Mouse (Mus musculus) G1E-ER4 (cell line): Measurements from ENCODE around the gene Fbp1. TPM values are rescaled to one million over a fixed set of nuclear protein-coding genes. Genes with fewer than 3 reads are reported as not detected.

Experiments used
- GATA1 ChIP-seq: IDR thresholded peaks from one replicate; pipeline ENCODE4 v1.8.0; 2012; ENCODE audit warnings: low read length, inconsistent platforms
- polyA plus RNA-seq: library from polyadenylated mRNA; stranded (reverse); fragments of >175 nt; gene quantifications from 2 replicates; pipeline ENCODE4 v1.2.3, GENCODE M21; 2012

Fbp1 gene
- polyA plus RNA-seq, 1 experiment = not detected

DNA sequence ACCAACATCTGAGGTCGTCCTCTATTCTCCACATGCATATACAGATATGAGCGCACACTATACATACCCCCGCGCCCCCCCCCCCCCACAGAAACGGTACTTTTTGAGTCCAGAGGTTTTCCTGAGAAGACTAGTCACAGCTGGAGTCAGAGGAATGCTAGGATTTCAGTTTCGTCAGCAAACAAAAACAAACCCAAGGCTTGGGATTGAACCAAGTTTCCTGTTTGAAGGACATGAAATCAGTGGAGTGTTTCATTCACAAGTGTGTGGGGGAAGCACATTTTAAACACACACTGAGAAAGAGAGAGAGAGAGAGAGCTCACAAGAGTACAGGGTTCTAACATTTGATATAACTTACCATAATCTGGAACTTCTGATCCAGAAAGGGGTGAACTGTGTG lies 24.3 kb downstream of the Fbp1 start:
- TF ChIP-seq GATA1 = no peak

DNA sequence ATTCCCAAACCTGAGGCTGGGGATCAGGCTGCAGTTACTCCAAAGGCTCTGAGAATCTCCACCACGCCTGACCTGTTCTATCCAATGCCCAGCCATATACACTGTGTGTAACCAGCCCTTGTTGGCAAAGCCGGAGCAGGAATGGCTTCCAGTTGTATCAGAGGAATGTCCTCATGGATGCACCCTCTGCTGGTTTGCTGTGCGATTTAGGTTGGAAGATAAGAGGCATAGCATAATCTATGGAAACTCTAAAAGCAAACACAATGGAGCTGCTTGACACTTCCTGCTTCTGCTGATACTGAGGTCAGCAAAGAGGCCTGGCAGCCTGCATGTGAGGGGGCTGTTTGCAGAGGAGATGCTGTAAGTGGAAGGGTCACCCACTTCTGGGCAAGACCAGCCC lies 25.2 kb downstream of the Fbp1 start:
- TF ChIP-seq GATA1 = no peak

DNA sequence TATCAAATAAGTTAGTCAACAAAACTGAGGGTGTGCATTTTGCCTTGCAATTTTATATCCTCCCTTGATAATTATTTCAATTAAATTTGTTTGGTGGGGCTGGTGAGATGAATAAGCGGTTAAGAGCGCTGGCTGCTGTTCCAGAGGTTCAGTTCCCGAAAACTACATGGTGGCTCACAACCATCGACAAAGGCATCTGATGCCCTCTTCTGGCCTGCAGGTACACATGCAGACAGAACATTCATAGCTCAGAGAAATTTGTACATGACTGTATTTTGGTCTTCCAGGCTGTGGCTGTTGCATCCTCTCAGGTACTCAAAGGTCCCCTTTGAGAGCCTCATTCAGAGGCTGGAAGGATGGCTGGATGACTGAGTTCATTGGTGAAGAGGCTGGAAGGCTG lies 28.0 kb downstream of the Fbp1 start:
- no peak for TF ChIP-seq GATA1

DNA sequence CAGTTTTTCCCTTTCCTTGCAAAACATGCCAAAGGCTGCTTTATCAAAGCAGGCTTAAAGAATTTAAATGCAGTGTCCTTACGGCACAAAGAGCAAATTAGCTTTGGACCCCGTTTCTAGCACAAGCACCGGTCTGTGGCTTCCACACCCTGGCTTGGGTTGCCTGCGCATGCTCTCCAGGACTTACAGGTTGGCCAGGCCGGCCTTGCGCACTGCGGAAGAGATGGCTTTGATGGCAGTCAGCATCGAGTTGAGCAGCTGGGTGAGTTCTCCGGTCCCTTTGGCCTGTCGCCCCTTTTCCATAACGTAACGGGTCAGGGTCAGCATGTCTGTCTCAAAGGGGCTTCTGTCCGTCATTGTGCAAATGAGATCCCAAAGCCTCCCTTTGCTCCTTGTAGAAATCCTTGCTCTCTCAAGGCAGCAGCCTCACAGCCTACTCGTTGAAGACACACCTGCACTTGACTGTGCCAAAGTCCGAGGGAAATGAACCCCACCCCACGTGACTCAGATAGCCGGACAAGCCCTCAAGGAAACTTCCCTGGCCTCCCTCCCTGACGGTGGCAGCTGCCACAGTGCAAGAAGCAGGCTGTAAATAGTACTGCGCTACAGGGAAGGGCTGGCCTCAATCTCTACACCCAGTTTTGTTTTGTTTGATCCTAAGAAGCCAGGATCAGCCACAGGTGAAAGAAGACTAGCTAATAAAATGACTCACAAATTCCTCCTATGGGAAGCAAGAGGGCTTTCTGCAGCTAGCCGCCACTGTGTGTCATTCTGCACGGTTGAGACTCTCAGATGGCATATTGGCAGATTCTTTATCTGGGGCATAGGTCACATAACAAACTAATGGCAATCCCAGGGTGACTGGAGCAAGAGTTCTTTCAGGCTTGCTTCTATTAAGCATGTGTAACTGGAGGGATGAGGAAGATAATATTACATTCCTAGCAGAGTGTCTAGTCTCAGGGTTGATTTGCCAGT lies 29.9 kb downstream of the Fbp1 start, which contains the start of gene Fbp2:
Gene Fbp2 (minus strand): TSS at position 482 of the 975 bp plus-strand sequence.
- no peak for TF ChIP-seq GATA1

DNA sequence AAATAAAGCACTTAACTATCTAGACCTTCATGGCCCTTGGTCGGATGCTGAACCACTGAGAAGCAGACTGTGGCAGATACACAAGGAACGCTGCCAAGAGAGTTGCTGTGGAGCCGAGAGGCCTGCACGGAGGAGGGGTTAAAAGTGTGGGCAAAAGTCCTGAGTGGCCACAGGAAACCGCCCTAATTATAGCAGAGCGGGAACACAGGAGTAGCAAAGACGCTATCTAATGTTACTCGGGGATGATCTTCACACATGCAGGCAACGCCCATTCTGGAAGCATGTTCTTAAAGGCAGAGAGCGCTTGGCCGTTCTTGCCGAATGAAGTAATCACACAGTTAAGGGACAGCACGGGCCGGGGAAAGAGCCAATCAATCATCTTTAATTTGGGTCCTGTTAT lies 31.2 kb downstream of the Fbp1 start:
- no peak for TF ChIP-seq GATA1

DNA sequence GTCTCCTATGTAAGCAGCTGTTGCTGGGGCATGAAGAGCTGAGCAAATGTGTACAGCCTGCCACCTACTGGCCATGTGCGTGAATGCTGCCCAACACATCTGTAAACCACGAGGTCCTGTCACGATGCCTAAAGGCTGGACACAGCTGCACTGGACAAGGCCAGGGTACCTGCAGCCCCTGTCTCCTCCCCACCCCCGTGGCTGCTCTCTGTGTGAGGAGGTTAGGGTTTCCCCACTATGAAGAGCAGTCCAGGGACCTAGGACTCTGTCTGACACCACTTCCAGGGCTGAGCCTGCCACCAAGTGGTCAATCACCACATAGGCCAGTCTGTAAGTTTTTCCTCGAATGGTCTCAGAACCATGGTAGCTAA lies 31.8 kb downstream of the Fbp1 start:
- TF ChIP-seq GATA1 = no peak

DNA sequence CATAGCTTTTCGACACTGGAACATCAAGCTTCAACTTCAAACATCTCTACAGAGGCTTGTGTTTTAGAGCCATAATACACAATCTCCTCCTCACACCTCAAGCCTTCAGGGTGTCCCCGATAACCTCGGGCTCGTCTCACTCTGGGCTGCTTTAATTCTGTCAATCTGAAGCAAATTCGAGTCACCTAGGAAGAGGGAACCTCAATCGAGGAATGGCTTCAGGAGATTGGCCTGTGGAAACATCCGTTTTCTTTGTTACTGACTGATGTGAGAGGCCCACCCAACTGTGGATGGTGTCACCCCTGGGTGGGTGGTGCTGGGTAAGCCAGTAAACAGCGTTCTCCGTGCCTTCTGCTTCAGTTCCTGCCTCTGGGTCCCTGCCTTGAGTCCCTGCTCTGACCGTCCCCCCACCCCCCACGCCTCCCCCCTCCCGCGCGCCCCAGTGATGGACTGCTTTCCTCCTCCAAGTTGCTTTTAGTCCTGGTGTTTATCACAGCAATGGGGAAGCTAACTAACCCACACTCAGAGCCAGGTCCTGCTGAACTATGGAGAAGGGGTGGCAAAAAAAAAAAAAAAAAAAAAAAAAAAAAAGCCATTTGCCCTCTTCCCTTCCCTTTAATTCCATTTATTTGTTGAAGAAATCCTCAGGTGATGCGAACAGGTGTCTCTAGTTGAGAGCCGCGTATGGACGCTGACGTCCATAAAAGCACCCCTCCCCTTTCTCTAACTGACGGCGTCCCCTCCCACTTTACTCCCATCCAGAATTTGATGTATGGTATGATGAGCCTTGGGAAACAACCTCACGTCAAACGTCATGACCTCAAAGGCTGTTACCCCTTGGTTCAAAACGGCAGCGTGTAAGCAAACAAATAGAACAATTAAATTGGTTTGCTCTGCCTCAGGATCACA lies 32.4 kb downstream of the Fbp1 start:
- no peak for TF ChIP-seq GATA1

DNA sequence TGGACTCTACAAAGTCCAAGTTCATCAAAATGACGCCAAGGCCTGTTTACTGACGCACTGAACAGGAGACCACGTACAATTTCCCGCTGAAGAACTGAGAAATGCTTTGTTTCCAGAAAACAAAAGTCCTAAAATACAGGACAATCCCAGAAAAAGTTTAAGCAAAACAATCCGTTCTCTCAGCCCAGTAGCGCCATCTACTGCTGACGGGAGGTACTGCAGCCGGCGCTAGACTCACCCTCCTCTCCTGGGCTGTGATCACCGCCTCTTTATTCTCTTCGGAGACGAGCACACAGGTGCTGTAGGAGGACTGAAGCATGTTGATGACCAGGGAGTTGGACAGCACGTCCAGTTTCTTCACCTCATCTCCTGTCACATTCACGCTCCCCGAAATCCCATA lies 33.4 kb downstream of the Fbp1 start:
- no peak for TF ChIP-seq GATA1

DNA sequence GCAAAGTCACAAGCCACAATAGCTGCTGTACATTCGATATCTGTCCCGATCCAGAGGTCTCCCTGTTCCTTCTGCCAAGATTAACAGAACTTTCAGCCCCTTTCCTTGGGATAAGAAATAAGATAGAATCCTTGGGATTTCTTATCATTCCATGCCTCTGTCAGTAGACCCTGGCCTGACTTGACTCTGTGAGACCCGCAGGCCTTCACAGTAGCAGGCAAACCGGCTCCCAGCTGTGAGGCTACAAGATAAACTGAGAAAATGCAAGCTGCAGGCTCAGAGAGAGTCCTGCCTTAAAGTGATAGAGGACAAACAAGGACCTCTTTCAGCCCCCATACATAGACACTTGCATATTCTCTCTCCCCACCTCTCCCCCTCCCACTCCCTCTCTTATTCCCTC lies 54.7 kb downstream of the Fbp1 start:
- no peak for TF ChIP-seq GATA1

DNA sequence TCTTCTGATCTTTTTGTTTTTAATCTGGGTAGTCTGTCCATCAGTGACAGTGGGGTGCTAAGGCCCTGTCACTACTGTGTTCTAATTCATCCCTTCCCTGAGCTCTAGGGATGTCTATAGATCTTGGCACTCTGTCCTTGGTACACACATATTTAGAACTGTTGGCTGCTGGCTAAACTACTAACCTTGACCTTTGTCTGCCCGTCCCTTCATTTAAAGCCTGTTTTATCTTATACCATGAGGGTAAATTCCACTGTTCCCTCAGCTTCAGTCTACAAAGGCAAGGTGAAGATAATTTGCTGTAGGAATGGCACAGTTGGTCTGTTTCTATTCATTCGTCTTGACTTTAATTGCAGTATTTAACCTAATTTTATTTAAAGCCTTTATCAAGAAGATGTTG lies 55.8 kb downstream of the Fbp1 start:
- TF ChIP-seq GATA1 = no peak

Other genes with a start within 250 kb of the Fbp1 start
- gene Platr25, start 127.6 kb downstream of the Fbp1 start, polyA plus RNA-seq = not detected in 2 replicates
- not detected in 2 replicates for gene Gm5141, start 102.5 kb downstream of the Fbp1 start, polyA plus RNA-seq
- gene Fbp2, start 29.9 kb downstream of the Fbp1 start, polyA plus RNA-seq = not detected in 2 replicates
- 24.4 and 47.5 TPM in 2 replicates for gene 2010111I01Rik, start 76.6 kb upstream of the Fbp1 start, polyA plus RNA-seq